Mouse (Mus musculus) c-Kit-negative CD71-positive TER-119-positive erythroid progenitor cells, embryonic 14.5 days (primary cell): Measurements from ENCODE around the gene D3Ertd254e.

ENCODE experiments used
- DNase-seq: peaks from one replicate; pipeline ENCODE4 v3.0.0-alpha.2; 2013; ENCODE audit warnings: low read depth, low spot score

The D3Ertd254e gene

DNA sequence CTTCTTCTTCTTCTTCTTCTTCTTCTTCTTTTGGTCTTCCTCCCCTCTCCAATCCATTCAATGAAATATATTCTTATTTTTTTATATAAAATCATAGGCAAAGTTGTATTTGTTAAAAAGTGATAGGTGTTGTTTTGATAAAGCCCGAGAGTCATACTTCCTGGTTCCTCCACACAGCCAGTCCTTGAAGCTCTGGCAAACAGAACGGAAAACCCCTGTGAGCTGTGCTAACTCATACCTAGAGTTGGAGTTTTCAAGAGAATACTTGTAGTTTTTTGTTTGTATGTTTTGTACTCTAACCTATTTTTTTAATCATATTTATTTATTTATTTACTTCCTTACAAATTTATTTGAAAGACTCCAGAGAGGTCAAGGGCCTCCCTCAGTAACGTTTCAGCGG lies 61.9 kb downstream of the D3Ertd254e start:
- DNase-seq: no peak
